8 mouse cellular contexts compared by ENCODE assay signal in genomic region chr7:28596436-28597276, GRCm38 (mm10). TPM values are rescaled to one million over a fixed set of nuclear protein-coding genes. Genes with fewer than 3 reads are reported as not detected.
DNase-seq lines count a peak whose midpoint lies in the region; ATAC-seq and TF ChIP-seq lines count a peak whose summit lies in the region.

No protein-coding gene starts in this region.

- peak overlapping the region; percentile 79 for H3K9ac ChIP-seq in forebrain, embryonic 12.5 days
- peak overlapping the region; percentile 41; the same call in 1 of the 2 replicates for H3K9ac ChIP-seq in stomach, embryonic 14.5 days (replicated peaks; ENCODE audit: low read depth, low read length)

- peak; percentile 46 for DNase-seq in gastrocnemius, adult 2 months
- no peak for DNase-seq in gastrocnemius, postnatal 10 days
- DNase-seq in adipocyte (ENCODE audit: low spot score) = peak; percentile 19
- DNase-seq in kidney, postnatal 10 days = peak; percentile 74
- DNase-seq in lung, postnatal 4 days = peak; percentile 74 to 85
- no peak for DNase-seq in right cerebral cortex, postnatal 36 days (ENCODE audit: low spot score in 2 of 2)

- no peaks in the 10 kb centered on the region for H3K27me3 ChIP-seq in forebrain, embryonic 12.5 days
- H3K27me3 ChIP-seq in stomach, embryonic 14.5 days (ENCODE audit: control insufficient read depth, insufficient read depth, low read length) = no peaks in the 10 kb centered on the region

- H3K27ac ChIP-seq in gastrocnemius, adult 2 months = peak overlapping the region; percentile 72
- peak overlapping the region; percentile 86 for H3K27ac ChIP-seq in forebrain, embryonic 12.5 days
- H3K27ac ChIP-seq in stomach, embryonic 14.5 days (ENCODE audit: low read length) = peak overlapping the region; percentile 91

- TF ChIP-seq CTCF in gastrocnemius, adult 2 months (IDR thresholded peaks at IDR 0.05) = no peak

- no peaks in the 10 kb centered on the region; the same call in 1 of the 2 replicates for H3K36me3 ChIP-seq in forebrain, embryonic 12.5 days (replicated peaks)
- H3K36me3 ChIP-seq in stomach, embryonic 14.5 days (ENCODE audit: control insufficient read depth, insufficient read depth, low read length) = no peaks in the 10 kb centered on the region; the same call in 1 of the 2 replicates

- peak overlapping the region; percentile 83 for H3K4me3 ChIP-seq in gastrocnemius, adult 2 months
- peak overlapping the region; percentile 68 for H3K4me3 ChIP-seq in forebrain, embryonic 12.5 days (replicated peaks)
- peak overlapping the region; percentile 48 for H3K4me3 ChIP-seq in stomach, embryonic 14.5 days (ENCODE audit: low read depth, low read length)

- peaks cover 34% of the 10 kb centered on the region for H3K4me1 ChIP-seq in forebrain, embryonic 12.5 days
- H3K4me1 ChIP-seq in stomach, embryonic 14.5 days (ENCODE audit: control insufficient read depth, insufficient read depth, low read length) = peaks cover 47% of the 10 kb centered on the region

- no peak; the same call in 1 of the 2 replicates for ATAC-seq in forebrain, embryonic 12.5 days (ENCODE audit: low FRiP score)
- peak; percentile 79 for ATAC-seq in stomach, embryonic 14.5 days (ENCODE audit: insufficient number of reproducible peaks, insufficient read depth, low FRiP score, low read depth)

- intact Hi-C loops in gastrocnemius, adult 2 months (cut with DNase I) = loop anchor here (5.0 kb wide), 1 partner anchor 641 kb away; the partner anchor contains the start of gene Yif1b

- 38% methylated on average over 20 of the region's 20 CpGs for WGBS in forebrain, embryonic 12.5 days
- 24% methylated on average over 20 of the region's 20 CpGs for WGBS in stomach, embryonic 14.5 days

- H3K4me2 ChIP-seq in forebrain, embryonic 12.5 days = peak overlapping the region; percentile 83
- peak overlapping the region; percentile 76 for H3K4me2 ChIP-seq in stomach, embryonic 14.5 days (replicated peaks; ENCODE audit: low read depth, low read length)

- H3K9me3 ChIP-seq in forebrain, embryonic 12.5 days = no peaks in the 10 kb centered on the region
- H3K9me3 ChIP-seq in stomach, embryonic 14.5 days (ENCODE audit: control insufficient read depth, low read depth, low read length) = no peaks in the 10 kb centered on the region

RNA-seq across cellular contexts. Expression of gene Samd4b, which starts 1.3 kb away (rescaled TPM):
- 10 to 100 TPM; 13.0 to 13.1 TPM for total RNA-seq in gastrocnemius, adult 2 months (2021)
- total RNA-seq in gastrocnemius, postnatal 10 days (2021) = 10 to 100 TPM; 24.7 to 27.5 TPM
- polyA plus RNA-seq in forebrain, embryonic 12.5 days (2016; fragmentation: Nextera tagmentation; extraction: Ambion mirVana) = 35.6 and 37.6 TPM in 2 replicates
- polyA plus RNA-seq in stomach, embryonic 14.5 days (2014; fragmentation: Nextera tagmentation; extraction: Ambion mirVana) = 23.7 and 25.8 TPM in 2 replicates

RNA-seq across cellular contexts. Expression of gene Pak4, which starts 1.3 kb away (rescaled TPM):
- 1 to 10 TPM; 2.4 to 3.2 TPM for total RNA-seq in gastrocnemius, adult 2 months (2021)
- 1 to 10 TPM; 5.5 to 7.0 TPM for total RNA-seq in gastrocnemius, postnatal 10 days (2021)
- polyA plus RNA-seq in forebrain, embryonic 12.5 days (2016; fragmentation: Nextera tagmentation; extraction: Ambion mirVana) = 41.0 and 43.9 TPM in 2 replicates
- polyA plus RNA-seq in stomach, embryonic 14.5 days (2014; fragmentation: Nextera tagmentation; extraction: Ambion mirVana) = 41.1 and 47.8 TPM in 2 replicates

RNA-seq across cellular contexts. Expression of gene Acp7, which starts 34.5 kb away (rescaled TPM):
- total RNA-seq in gastrocnemius, adult 2 months (2021) = not detected
- total RNA-seq in gastrocnemius, postnatal 10 days (2021) = not detected
- not detected in 2 replicates for polyA plus RNA-seq in forebrain, embryonic 12.5 days (2016; fragmentation: Nextera tagmentation; extraction: Ambion mirVana)
- polyA plus RNA-seq in stomach, embryonic 14.5 days (2014; fragmentation: Nextera tagmentation; extraction: Ambion mirVana) = not detected in 2 replicates

RNA-seq across cellular contexts. Expression of gene Nccrp1, which starts 49.6 kb away (rescaled TPM):
- total RNA-seq in gastrocnemius, adult 2 months (2021) = not detected
- total RNA-seq in gastrocnemius, postnatal 10 days (2021) = not detected
- not detected in 2 replicates for polyA plus RNA-seq in forebrain, embryonic 12.5 days (2016; fragmentation: Nextera tagmentation; extraction: Ambion mirVana)
- polyA plus RNA-seq in stomach, embryonic 14.5 days (2014; fragmentation: Nextera tagmentation; extraction: Ambion mirVana) = not detected in 2 replicates

RNA-seq across cellular contexts. Expression of gene Sycn, which starts 56.0 kb away (rescaled TPM):
- total RNA-seq in gastrocnemius, adult 2 months (2021) = not detected
- total RNA-seq in gastrocnemius, postnatal 10 days (2021) = not detected
- polyA plus RNA-seq in forebrain, embryonic 12.5 days (2016; fragmentation: Nextera tagmentation; extraction: Ambion mirVana) = not detected in 2 replicates
- polyA plus RNA-seq in stomach, embryonic 14.5 days (2014; fragmentation: Nextera tagmentation; extraction: Ambion mirVana) = 0.49 and 1.0 TPM in 2 replicates

Comparison
In these comparisons a context has a peak if more than half of its experiments do, and no peak if none do; other contexts are left out.
1. DNase-seq: peak in gastrocnemius, adult 2 months (single experiment), adipocyte (single experiment), kidney, postnatal 10 days (single experiment) and lung, postnatal 4 days (2 of 2); none in gastrocnemius, postnatal 10 days (single experiment) and right cerebral cortex, postnatal 36 days (0 of 2).
2. Peak in every context shown above with its lines, with median percentiles within 50 percentile points of each other: H3K27ac ChIP-seq and H3K4me3 ChIP-seq.